In the genomic region with DNA sequence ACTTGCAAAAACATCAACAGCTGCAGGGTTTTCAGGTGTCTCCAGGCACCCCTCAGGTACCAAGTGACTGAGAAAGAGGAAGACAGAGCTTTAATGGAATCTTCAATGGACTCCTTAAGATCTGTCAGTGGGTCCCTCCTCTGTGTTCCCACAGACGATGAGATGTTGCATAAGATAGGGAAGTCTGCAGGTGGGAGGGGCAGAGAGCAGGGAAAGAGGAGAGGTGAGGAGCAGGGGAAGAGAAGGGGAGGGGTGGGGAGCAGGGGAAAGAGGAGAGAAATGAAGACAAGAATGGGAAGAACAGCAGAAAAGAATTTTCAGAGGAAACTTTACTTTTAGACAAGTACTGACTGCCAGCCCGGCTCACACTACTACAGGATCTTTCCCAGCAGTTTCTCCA, we compare ENCODE assay signal across 14 mouse cellular contexts.
"Had no signal": no experiment of that assay in that cellular context is flagged by ENCODE, and none has a peak within 500 bp of the region (broad histone marks: within the 10 kb centered on the region; RNA-seq: fewer than 3 reads in every experiment).

No protein-coding gene starts in this region.

- H3K27me3 ChIP-seq: limb, embryonic 15.5 days; liver, embryonic 12.5 days; neural tube, embryonic 13.5 days; stomach, embryonic 15.5 days had no signal

- H3K27ac ChIP-seq: kidney, postnatal 0 days; limb, embryonic 15.5 days; liver, embryonic 12.5 days; midbrain, embryonic 10.5 days; neural tube, embryonic 13.5 days; stomach, embryonic 15.5 days had no signal

- H3K4me3 ChIP-seq: limb, embryonic 15.5 days; liver, embryonic 12.5 days; midbrain, embryonic 10.5 days; neural tube, embryonic 13.5 days; stomach, embryonic 15.5 days had no signal

- DNase-seq: kidney, adult 9 months; kidney, postnatal 36 days; lung, embryonic 14.5 days; lung, postnatal 10 days; lung, postnatal 4 days; right cerebral cortex, postnatal 14 days; thymus, adult 2 months; thymus, postnatal 25 days had no signal

- H3K4me1 ChIP-seq: limb, embryonic 15.5 days; liver, embryonic 12.5 days; stomach, embryonic 15.5 days had no signal

- H3K36me3 ChIP-seq: limb, embryonic 15.5 days; liver, embryonic 12.5 days; neural tube, embryonic 13.5 days; stomach, embryonic 15.5 days had no signal

- H3K9me3 ChIP-seq: limb, embryonic 15.5 days; liver, embryonic 12.5 days; midbrain, embryonic 10.5 days; neural tube, embryonic 13.5 days; stomach, embryonic 15.5 days had no signal
